Mouse (Mus musculus) Patski (cell line): ENCODE measurements around the gene Nmnat2. TPM values are rescaled to one million over a fixed set of nuclear protein-coding genes. Genes with fewer than 3 reads are reported as not detected.
A peak's percentile ranks its signal among the peaks of the same experiment; 100 is the strongest.

Source experiments
- ATAC-seq: fragments of 100-300 bp; one replicate; pipeline ENCODE4 v1.8.0; 2021
- CTCF ChIA-PET: fragments of 350-600 bp; sonication (Branson Sonifier 250); formaldehyde crosslinking; loops from one replicate; lab custom pipeline; 2022; ENCODE audit warnings: inconsistent platforms; lab: Charles Lee
- POLR2A ChIA-PET: fragments of 350-600 bp; sonication (Branson Sonifier 250); formaldehyde crosslinking; loops from one replicate; lab custom pipeline; 2022; ENCODE audit warnings: antibody characterized with exemption, inconsistent platforms; lab: Charles Lee
- DNase-seq: peaks from one replicate; pipeline ENCODE4 v3.0.0-alpha.2; 2011; ENCODE audit warnings: low read depth, low spot score
- H3K27me3 ChIP-seq: fragments of 371-371 bp; one replicate; pipeline ENCODE4 v1.5.1; 2021
- CTCF ChIP-seq: fragments of 100-300 bp; IDR thresholded peaks from one replicate; pipeline ENCODE4 v1.5.1; 2021
- in situ Hi-C: fragments of 300-500 bp; cut with MboI; formaldehyde crosslinking; loops from 3 replicates; pipeline ENCODE4 v1.11.1; 2018; ENCODE audit warnings: low pct_unique_long_range_greater_than_20kb, mixed read lengths
- polyA plus RNA-seq: library from polyadenylated mRNA; unstranded; gene quantifications from one replicate; pipeline ENCODE4 v1.2.3, GENCODE M21; 2021

Nmnat2 gene
- polyA plus RNA-seq, 1 experiment from 2014 or later: 0.14 TPM

- DNase-seq: peak; percentile 43
- POLR2A ChIA-PET: no interaction called here
- H3K27me3 ChIP-seq: no peaks in the 10 kb centered on the region
- CTCF ChIA-PET: interaction anchor here (1.5 kb wide), 1 partner anchor 20 kb away, joined by 3 read pairs; no protein-coding TSS in a partner anchor
- no peak for ATAC-seq
- in situ Hi-C loops: no loop called here
- TF ChIP-seq CTCF: no peak
Measured at GRCm38 (mm10) chr1:153021034-153021638, 66.3 kb downstream of the Nmnat2 start.

GRCm38 (mm10) chr1:153023018-153023417 lies 68.2 kb downstream of the Nmnat2 start:
- CTCF ChIA-PET: no interaction called here
- in situ Hi-C loops: no loop called here
- no peaks in the 10 kb centered on the region for H3K27me3 ChIP-seq
- no peak for DNase-seq
- no peak for ATAC-seq
- no peak for TF ChIP-seq CTCF
- POLR2A ChIA-PET: interaction anchor here (0.8 kb wide), 1 partner anchor 110 kb away, joined by 6 read pairs; no protein-coding TSS in a partner anchor

GRCm38 (mm10) chr1:153023875-153024274 lies 69.1 kb downstream of the Nmnat2 start:
- ATAC-seq (no peak), DNase-seq (no peak)
- in situ Hi-C loops: no loop called here
- ChIA-PET POLR2A (no interaction called here), CTCF (no interaction called here)
- TF ChIP-seq CTCF: no peak
- no peaks in the 10 kb centered on the region for H3K27me3 ChIP-seq

- H3K27me3 ChIP-seq: no peaks in the 10 kb centered on the region
- ChIA-PET POLR2A (no interaction called here), CTCF (no interaction called here)
- TF ChIP-seq CTCF: no peak
- DNase-seq: no peak
- no peak for ATAC-seq
- in situ Hi-C loops: no loop called here
Measured at GRCm38 (mm10) chr1:153024453-153024852, 69.7 kb downstream of the Nmnat2 start.

GRCm38 (mm10) chr1:153031345-153031744 lies 76.6 kb downstream of the Nmnat2 start:
- no peaks in the 10 kb centered on the region for H3K27me3 ChIP-seq
- no peak for DNase-seq
- TF ChIP-seq CTCF: no peak
- in situ Hi-C loops: no loop called here
- no peak for ATAC-seq
- POLR2A ChIA-PET: no interaction called here
- CTCF ChIA-PET: no interaction called here

GRCm38 (mm10) chr1:153031954-153032353 lies 77.2 kb downstream of the Nmnat2 start:
- in situ Hi-C loops: no loop called here
- CTCF ChIA-PET: no interaction called here
- ATAC-seq (no peak), DNase-seq (no peak)
- POLR2A ChIA-PET: no interaction called here
- no peaks in the 10 kb centered on the region for H3K27me3 ChIP-seq
- TF ChIP-seq CTCF: no peak

GRCm38 (mm10) chr1:153033145-153033908 lies 78.5 kb downstream of the Nmnat2 start:
- CTCF ChIA-PET: no interaction called here
- no peak for DNase-seq
- POLR2A ChIA-PET: no interaction called here
- TF ChIP-seq CTCF: no peak
- in situ Hi-C loops: no loop called here
- no peak for ATAC-seq
- H3K27me3 ChIP-seq: no peaks in the 10 kb centered on the region

GRCm38 (mm10) chr1:153034064-153034463 lies 79.3 kb downstream of the Nmnat2 start:
- TF ChIP-seq CTCF: no peak
- in situ Hi-C loops: no loop called here
- ATAC-seq (no peak), DNase-seq (no peak)
- ChIA-PET POLR2A (no interaction called here), CTCF (interaction anchor here (2.2 kb wide), 1 partner anchor 43 kb away, joined by 6 read pairs; no protein-coding TSS in a partner anchor)
- H3K27me3 ChIP-seq: no peaks in the 10 kb centered on the region

GRCm38 (mm10) chr1:153035328-153035944 lies 80.6 kb downstream of the Nmnat2 start:
- TF ChIP-seq CTCF: peak; percentile 88
- ChIA-PET CTCF (interaction anchor here (1.1 to 2.2 kb wide), 2 partner anchors 9 to 42 kb away, joined by 5 to 6 read pairs; no protein-coding TSS in a partner anchor), POLR2A (no interaction called here)
- in situ Hi-C loops: no loop called here
- ATAC-seq: no peak
- no peaks in the 10 kb centered on the region for H3K27me3 ChIP-seq
- DNase-seq: no peak

GRCm38 (mm10) chr1:153037353-153038345 lies 82.9 kb downstream of the Nmnat2 start:
- no peak for TF ChIP-seq CTCF
- DNase-seq: no peak
- in situ Hi-C loops: no loop called here
- ChIA-PET POLR2A (interaction anchor here (0.5 to 0.6 kb wide), 2 partner anchors 132 to 427 kb away, joined by 3 to 12 read pairs; no protein-coding TSS in a partner anchor), CTCF (no interaction called here)
- no peak for ATAC-seq
- no peaks in the 10 kb centered on the region for H3K27me3 ChIP-seq
